Mouse (Mus musculus) frontal cortex, adult (tissue): ENCODE results near the gene Rrp9.

ENCODE experiments used
- ATAC-seq: cut with Nextera tagmentation; 2 replicates; pipeline ENCODE4 v1.9.2; 2017; ENCODE audit warnings: mild to moderate bottlenecking, moderate library complexity, mixed read lengths; ENCODE audit not compliant: low TSS enrichment

Rrp9 gene

DNA sequence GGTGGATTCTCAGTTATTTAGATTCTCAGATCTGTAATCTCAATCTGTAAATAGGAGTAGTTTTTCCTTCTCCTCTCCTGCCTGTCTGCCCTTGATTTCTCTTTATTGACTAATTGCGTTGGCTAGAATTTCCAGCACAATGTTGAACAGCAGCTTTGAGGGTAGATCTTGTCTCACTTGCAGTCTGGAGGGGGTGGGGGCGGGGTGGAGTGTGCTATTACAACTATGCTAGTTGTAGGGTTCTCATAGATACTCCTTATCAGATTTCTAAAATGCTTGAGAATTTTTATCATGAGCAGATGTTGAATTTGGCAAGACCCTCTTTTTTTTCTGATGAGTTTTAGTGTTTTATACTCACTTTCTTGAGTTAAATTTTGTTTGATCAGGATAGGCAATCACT, 43.7 kb downstream of the Rrp9 start:
- ATAC-seq: no peak

DNA sequence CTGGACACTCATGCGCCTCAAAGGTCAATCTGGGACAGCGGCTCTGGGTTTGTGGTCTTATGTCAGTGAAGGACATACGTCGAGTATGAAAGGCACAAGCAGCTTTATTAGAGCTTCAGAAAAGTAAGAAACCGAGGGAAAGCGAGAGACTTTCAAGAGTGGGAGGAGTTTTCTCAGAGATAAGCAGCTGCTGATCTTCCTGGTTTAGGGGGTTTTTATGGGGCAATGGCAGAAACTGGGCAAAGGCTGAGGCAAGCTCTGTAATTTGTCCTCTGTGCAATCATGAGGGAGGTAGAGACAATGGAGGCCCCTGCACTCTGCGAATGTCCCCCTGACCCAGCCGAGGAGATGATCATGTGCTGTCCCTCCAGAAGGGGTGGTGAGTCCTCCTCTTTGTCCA, 44.1 kb downstream of the Rrp9 start:
- no peak for ATAC-seq

DNA sequence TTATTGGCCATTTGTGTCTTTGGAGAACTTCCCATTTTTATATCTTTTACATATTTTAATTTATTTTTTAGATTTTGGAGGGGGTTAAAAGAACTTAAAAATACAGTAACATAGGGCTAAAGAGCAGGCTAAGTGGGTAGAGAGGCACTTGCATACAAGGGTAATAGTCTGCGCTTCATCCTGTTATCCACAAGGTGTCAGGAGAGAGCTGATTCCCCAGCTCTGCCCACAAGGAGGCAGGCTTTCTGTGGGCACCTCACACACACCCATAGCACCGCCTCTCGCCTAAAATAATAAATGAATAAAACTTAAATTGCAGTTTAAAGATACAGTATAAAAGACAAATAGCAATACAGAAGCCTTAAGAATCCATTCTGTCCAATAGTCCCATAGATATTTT, 56.1 kb downstream of the Rrp9 start:
- ATAC-seq: peak; percentile 83

DNA sequence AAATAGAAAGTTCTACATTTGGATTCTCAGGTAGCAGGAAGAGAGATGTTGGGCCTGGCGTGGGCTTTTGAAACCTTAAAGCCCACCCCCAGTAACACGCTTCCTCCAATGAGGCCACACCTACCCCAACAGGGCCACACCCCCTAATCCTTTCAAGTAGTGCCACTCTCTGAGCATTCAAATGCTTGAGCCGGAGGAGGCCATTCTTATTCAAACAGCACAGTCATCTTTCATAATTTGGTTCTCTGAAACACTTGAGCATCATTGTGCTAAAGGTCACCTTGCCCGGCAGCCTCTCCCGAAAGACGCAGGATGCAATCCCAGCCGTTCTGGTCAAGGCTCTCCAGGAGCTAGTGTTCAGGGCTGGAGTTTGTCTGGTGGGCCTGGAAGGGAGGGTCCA, 58.5 kb downstream of the Rrp9 start:
- ATAC-seq: no peak

DNA sequence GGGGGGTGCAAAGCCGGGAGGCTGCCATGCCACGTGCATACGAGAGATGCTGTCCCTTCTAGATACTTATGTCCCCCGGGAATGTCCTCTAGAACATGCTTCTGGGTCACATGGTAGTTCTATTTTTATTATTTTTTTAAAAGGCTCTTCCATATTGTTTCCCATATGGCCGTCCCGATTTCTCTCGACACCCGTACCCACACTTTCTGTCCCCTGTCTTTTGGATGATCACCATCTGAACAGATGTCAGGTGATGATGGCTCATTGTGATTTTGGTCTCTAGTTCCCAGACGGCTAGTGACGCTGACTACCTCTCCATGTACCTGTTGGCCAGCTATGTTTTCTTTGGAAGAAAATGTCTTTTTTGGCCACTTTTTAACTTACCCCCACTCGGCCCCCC, 59.2 kb downstream of the Rrp9 start:
- ATAC-seq: peak; percentile 56
